Mouse (Mus musculus): ENCODE data around the gene Speer4e. TPM values are rescaled to one million over a fixed set of nuclear protein-coding genes. Genes with fewer than 3 reads are reported as not detected.
"Not testable (repeated sequence)": the region's sequence is repeated elsewhere in the genome, so short reads cannot be mapped to it uniquely, and the experiment has no call there.

Gene Speer4e
- polyA plus RNA-seq, 1 experiment from 2014 or later, result not detected

DNA sequence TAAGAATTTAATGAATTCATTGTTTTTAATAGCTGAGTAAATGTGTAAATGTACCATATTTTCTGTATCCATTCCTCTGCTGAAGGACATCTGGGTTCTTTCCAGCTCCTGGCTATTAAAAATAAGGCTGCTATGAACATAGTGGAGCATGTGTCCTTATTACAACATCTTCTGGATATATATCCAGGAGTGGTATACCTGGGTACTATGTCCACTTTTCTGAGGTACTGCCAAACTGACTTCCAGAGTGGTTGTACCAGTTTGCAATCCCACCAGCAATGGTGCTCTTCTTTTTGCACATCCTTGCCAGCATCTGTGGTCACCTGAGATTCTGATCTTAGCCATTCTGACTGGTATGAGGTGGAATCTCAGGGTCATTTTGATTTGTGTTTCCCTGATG is 15.4 kb upstream of the Speer4e start:
- H3K9ac ChIP-seq (ENCODE audit: low read depth, low read length); H3K4me2 ChIP-seq (ENCODE audit: low read length); H3K27ac ChIP-seq (ENCODE audit: low read depth, low read length); H3K27me3 ChIP-seq (replicated peaks; ENCODE audit: control insufficient read depth, insufficient read depth, low read length); H3K36me3 ChIP-seq (ENCODE audit: control insufficient read depth, insufficient read depth, low read length); ATAC-seq; H3K4me1 ChIP-seq (ENCODE audit: control insufficient read depth, insufficient read depth, low read depth, low read length); H3K4me3 ChIP-seq (ENCODE audit: low read length): not testable (repeated sequence)
- peaks cover 15% of the 10 kb centered on the region for H3K9me3 ChIP-seq (ENCODE audit: control insufficient read depth, low read length)

DNA sequence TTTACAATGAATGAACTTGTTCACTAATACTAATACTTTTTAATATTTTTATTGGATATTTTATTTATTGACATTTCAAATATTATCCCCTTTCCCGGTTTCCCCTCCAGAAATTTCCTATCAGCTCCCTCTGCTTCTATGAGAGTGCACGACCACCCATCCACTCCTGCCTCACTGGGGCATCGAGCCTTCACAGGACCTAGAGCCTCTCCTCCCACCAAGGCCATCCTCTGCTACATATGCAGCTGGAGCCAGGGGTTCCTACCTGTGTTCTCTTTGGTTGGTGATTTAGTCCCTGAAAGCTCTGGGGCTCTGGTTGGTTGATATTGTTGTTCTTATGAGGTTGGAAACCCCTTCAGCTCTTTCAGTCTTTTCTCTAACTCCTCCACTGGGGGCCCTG is 14.5 kb upstream of the Speer4e start:
- not testable (repeated sequence) for H3K4me3 ChIP-seq (ENCODE audit: low read length); H3K4me1 ChIP-seq (ENCODE audit: control insufficient read depth, insufficient read depth, low read depth, low read length); H3K36me3 ChIP-seq (ENCODE audit: control insufficient read depth, insufficient read depth, low read length); H3K27me3 ChIP-seq (replicated peaks; ENCODE audit: control insufficient read depth, insufficient read depth, low read length); H3K4me2 ChIP-seq (ENCODE audit: low read length); ATAC-seq; H3K27ac ChIP-seq (ENCODE audit: low read depth, low read length); H3K9ac ChIP-seq (ENCODE audit: low read depth, low read length)
- H3K9me3 ChIP-seq (ENCODE audit: control insufficient read depth, low read length), result peaks cover 20% of the 10 kb centered on the region
- WGBS, result 72% methylated on average over 3 of the region's 3 CpGs

DNA sequence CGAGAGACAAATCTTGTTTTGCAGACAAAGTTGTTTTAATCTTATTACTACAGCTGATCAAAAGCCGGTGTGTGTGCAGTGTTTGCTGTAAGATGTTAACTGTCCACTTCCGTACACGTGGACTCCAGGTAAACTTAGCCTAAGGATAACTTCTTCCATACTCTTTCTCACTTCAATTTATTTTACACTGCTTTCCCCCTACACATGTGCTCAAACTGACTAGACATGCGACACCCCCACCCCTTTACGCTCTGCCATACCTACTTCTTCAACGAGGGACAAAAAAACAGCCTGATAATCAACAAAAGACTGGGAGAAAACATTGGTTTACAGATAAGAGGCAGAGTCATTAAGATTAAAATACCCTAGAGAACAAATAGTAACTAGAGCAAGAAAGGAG is 13.6 kb upstream of the Speer4e start:
- 67% methylated on average over 7 of the region's 7 CpGs for WGBS
- not testable (repeated sequence) for ATAC-seq

DNA sequence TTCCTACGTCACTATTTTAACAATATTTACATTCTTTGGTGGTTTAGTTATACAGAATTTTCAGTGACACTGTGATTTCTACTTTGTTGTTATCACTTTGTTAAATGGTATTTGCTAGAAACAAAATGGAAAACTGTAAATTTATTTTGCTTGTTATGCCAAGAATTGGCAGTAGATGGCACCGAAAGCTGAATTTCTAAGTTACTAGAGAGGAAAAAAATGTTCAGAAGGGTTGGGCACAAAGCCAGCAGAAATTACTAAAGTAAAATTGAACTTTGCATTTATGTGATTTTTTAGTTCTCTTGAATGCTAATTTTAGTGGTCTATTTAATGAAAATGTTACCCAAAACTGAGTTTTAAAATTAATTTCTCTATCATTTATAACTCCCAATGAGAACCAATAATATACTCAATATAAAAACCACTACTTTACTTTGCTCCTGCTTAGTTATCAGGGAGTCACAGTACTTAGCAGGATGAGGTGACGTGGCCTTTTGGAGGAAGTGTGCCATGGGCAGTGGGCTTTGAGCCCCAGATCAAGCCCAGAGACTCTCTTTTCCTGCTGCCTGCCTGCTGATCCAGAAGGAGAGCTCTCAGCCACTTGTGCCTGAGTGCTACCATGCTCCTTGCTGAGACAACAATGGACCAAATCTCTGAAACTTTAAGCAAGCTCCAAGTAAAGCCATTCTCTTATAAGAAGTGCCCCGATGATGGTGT is 9.4 kb upstream of the Speer4e start:
- H3K4me3 ChIP-seq (ENCODE audit: low read length); H3K9ac ChIP-seq (ENCODE audit: low read depth, low read length); H3K36me3 ChIP-seq (ENCODE audit: control insufficient read depth, insufficient read depth, low read length); H3K4me1 ChIP-seq (ENCODE audit: control insufficient read depth, insufficient read depth, low read depth, low read length); H3K27me3 ChIP-seq (replicated peaks; ENCODE audit: control insufficient read depth, insufficient read depth, low read length); H3K4me2 ChIP-seq (ENCODE audit: low read length); H3K27ac ChIP-seq (ENCODE audit: low read depth, low read length); ATAC-seq: not testable (repeated sequence)
- peaks cover 23% of the 10 kb centered on the region for H3K9me3 ChIP-seq (ENCODE audit: control insufficient read depth, low read length)
- 62% methylated on average over 4 of the region's 4 CpGs for WGBS

More for the DNA sequence above, 13.6 kb upstream of the Speer4e start:
- H3K9me3 ChIP-seq (ENCODE audit: control insufficient read depth, low read length), result peaks cover 20% of the 10 kb centered on the region
- H3K27me3 ChIP-seq (replicated peaks; ENCODE audit: control insufficient read depth, insufficient read depth, low read length); H3K36me3 ChIP-seq (ENCODE audit: control insufficient read depth, insufficient read depth, low read length); H3K4me2 ChIP-seq (ENCODE audit: low read length); H3K4me1 ChIP-seq (ENCODE audit: control insufficient read depth, insufficient read depth, low read depth, low read length); H3K4me3 ChIP-seq (ENCODE audit: low read length); H3K27ac ChIP-seq (ENCODE audit: low read depth, low read length); H3K9ac ChIP-seq (ENCODE audit: low read depth, low read length): not testable (repeated sequence)

DNA sequence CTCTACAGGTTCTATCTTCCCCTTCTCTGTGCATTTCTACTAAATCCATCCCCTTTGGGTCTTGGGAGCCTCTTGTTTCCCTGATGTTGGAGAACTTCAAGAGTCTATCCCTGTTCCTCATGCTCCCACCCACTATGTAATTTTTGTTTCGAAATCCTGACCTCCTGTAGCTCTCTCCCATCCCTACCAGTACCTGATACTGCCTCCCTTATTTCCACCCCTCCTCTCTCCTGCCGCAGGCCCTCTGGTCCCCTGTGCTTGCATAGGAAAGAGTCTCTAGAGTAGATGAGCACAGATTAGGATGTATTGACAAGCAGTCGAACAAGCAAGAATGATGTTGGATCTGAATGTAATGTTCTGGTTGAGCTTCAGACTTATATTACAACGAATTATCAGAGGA is 7.3 kb upstream of the Speer4e start:
- H3K4me3 ChIP-seq (ENCODE audit: low read length); H3K27ac ChIP-seq (ENCODE audit: low read depth, low read length); H3K4me1 ChIP-seq (ENCODE audit: control insufficient read depth, insufficient read depth, low read depth, low read length); H3K4me2 ChIP-seq (ENCODE audit: low read length); ATAC-seq; H3K36me3 ChIP-seq (ENCODE audit: control insufficient read depth, insufficient read depth, low read length); H3K9ac ChIP-seq (ENCODE audit: low read depth, low read length); H3K27me3 ChIP-seq (replicated peaks; ENCODE audit: control insufficient read depth, insufficient read depth, low read length): not testable (repeated sequence)
- peaks cover 17% of the 10 kb centered on the region for H3K9me3 ChIP-seq (ENCODE audit: control insufficient read depth, low read length)
- WGBS, result 68% methylated on average over 4 of the region's 4 CpGs

DNA sequence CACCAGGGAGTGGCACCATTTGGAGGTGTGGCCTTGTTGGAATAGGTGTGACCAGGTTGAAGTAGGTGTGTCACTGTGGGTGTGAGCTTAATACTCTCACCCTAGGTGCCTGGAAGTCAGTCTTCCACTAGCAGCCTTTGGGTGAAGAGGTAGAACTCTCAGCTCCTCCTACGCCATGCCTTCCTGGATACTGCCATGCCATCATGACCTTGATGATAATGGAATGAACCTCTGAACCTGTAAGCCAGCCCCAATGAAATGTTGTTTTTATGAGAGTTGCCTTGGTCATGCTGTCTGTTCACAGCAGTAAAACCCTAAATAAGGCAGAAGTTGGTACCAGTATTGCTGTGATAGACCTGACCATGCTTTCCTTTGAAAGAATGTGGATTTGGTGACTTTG is 2.8 kb upstream of the Speer4e start:
- not testable (repeated sequence) for H3K4me1 ChIP-seq (ENCODE audit: control insufficient read depth, insufficient read depth, low read depth, low read length); H3K36me3 ChIP-seq (ENCODE audit: control insufficient read depth, insufficient read depth, low read length); H3K9me3 ChIP-seq (ENCODE audit: control insufficient read depth, low read length); H3K4me2 ChIP-seq (ENCODE audit: low read length); H3K27me3 ChIP-seq (replicated peaks; ENCODE audit: control insufficient read depth, insufficient read depth, low read length); H3K4me3 ChIP-seq (ENCODE audit: low read length); ATAC-seq; H3K9ac ChIP-seq (ENCODE audit: low read depth, low read length); H3K27ac ChIP-seq (ENCODE audit: low read depth, low read length)
- WGBS, result 85% methylated on average over 1 of the region's 1 CpGs

DNA sequence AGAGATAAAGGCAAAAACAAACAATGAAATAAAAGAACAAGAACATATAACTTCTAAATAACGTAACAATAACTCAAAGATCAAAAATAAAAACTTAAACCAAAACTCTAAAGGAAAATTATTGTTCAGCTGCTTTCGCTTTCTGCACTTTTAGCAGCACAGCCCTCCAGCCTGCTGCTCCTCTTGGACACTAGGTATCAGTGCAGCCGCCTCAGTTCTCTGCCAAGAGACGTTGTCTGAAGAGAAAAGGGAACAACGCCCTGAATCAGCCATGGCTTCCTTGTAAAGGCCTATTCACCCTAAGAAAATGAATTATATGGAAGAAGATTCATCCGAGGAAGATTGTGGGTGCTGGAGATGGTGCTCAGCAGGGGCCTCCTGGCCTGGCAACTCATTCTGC is 4.5 kb downstream of the Speer4e start:
- WGBS, result 78% methylated on average over 5 of the region's 6 CpGs
- not testable (repeated sequence) for H3K27ac ChIP-seq (ENCODE audit: low read depth, low read length); H3K27me3 ChIP-seq (replicated peaks; ENCODE audit: control insufficient read depth, insufficient read depth, low read length); H3K4me3 ChIP-seq (ENCODE audit: low read length); H3K4me1 ChIP-seq (ENCODE audit: control insufficient read depth, insufficient read depth, low read depth, low read length); ATAC-seq; H3K9me3 ChIP-seq (ENCODE audit: control insufficient read depth, low read length); H3K4me2 ChIP-seq (ENCODE audit: low read length); H3K36me3 ChIP-seq (ENCODE audit: control insufficient read depth, insufficient read depth, low read length); H3K9ac ChIP-seq (ENCODE audit: low read depth, low read length)

DNA sequence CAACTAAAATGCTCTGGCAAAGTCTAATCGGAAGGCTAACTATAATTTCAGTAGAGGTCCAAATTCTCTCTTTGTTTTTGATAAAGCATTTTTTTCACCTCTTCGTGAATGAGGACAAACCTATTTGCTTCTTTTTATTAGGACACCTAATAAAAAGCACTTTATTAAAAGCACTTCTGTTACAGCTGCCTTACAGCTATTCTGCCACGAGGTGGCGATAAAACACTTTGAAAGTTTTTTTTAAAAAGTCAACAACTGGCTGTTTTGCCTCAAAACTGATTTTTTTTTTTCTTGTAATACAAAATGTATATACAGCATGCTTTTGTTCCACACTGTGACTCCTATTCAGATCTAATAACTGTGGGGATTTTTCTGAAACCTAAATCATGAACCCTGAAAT is 11.2 kb downstream of the Speer4e start:
- not testable (repeated sequence) for H3K4me1 ChIP-seq (ENCODE audit: control insufficient read depth, insufficient read depth, low read depth, low read length); H3K27ac ChIP-seq (ENCODE audit: low read depth, low read length); ATAC-seq; H3K4me3 ChIP-seq (ENCODE audit: low read length); H3K9ac ChIP-seq (ENCODE audit: low read depth, low read length); H3K36me3 ChIP-seq (ENCODE audit: control insufficient read depth, insufficient read depth, low read length); H3K4me2 ChIP-seq (ENCODE audit: low read length); H3K27me3 ChIP-seq (replicated peaks; ENCODE audit: control insufficient read depth, insufficient read depth, low read length); H3K9me3 ChIP-seq (ENCODE audit: control insufficient read depth, low read length)
- WGBS, result 31% methylated on average over 4 of the region's 4 CpGs

DNA sequence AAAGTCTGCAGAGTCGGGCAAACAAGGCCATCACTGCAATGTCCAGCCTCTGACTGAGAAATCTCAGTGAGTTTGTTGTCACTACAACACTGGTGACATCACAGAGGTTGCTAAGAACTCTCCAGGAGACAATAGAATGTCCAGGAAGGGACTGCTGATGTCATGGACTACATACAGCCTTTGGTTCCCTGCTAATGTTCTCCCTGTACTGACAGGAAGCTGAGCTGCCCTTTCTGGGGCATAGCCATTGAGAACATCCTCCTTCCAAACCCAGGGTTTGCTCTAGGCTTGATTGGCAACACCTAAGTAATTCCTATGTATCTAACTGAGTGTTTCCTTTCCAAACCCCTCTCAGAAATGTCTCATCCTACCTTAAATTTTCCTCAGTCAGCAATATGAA is 23.4 kb downstream of the Speer4e start, which contains the start of gene Gm9758:
Gene Gm9758 (minus strand): TSS at position 101 of the 400 bp plus-strand sequence.
- not testable (repeated sequence) for H3K36me3 ChIP-seq (ENCODE audit: control insufficient read depth, insufficient read depth, low read length); H3K27ac ChIP-seq (ENCODE audit: low read depth, low read length); H3K4me3 ChIP-seq (ENCODE audit: low read length); H3K4me1 ChIP-seq (ENCODE audit: control insufficient read depth, insufficient read depth, low read depth, low read length); H3K9me3 ChIP-seq (ENCODE audit: control insufficient read depth, low read length); H3K27me3 ChIP-seq (replicated peaks; ENCODE audit: control insufficient read depth, insufficient read depth, low read length); H3K4me2 ChIP-seq (ENCODE audit: low read length); ATAC-seq; H3K9ac ChIP-seq (ENCODE audit: low read depth, low read length)
- 57% methylated on average over 1 of the region's 1 CpGs for WGBS

DNA sequence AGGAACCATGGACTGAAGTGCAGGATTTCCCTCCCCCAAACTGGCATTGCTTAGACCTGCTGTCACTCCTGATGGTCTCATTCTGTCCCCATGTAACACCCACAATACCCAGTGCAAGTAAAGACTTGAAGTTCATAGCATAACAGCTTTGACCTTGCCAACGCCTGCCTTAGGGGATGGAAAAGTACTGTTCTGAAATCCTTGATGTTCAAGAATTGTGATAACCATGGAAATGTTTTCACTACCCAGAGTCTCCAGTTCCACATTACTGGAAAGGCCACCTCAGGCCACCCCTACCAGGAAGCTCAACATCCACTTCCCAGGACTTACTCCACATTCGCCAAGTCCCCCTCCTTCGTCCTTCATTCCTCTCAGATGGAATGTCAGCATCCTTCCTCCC is 23.9 kb downstream of the Speer4e start:
- not testable (repeated sequence) for H3K36me3 ChIP-seq (ENCODE audit: control insufficient read depth, insufficient read depth, low read length); H3K4me2 ChIP-seq (ENCODE audit: low read length); H3K4me3 ChIP-seq (ENCODE audit: low read length); ATAC-seq; H3K9ac ChIP-seq (ENCODE audit: low read depth, low read length); H3K9me3 ChIP-seq (ENCODE audit: control insufficient read depth, low read length); H3K4me1 ChIP-seq (ENCODE audit: control insufficient read depth, insufficient read depth, low read depth, low read length); H3K27ac ChIP-seq (ENCODE audit: low read depth, low read length); H3K27me3 ChIP-seq (replicated peaks; ENCODE audit: control insufficient read depth, insufficient read depth, low read length)
- 69% methylated on average over 2 of the region's 3 CpGs for WGBS

Measured in hindbrain, embryonic 16.5 days (tissue).